Mouse (Mus musculus) left cerebral cortex, postnatal 36 days (tissue): ENCODE data around the gene Srek1ip1. TPM values are rescaled to one million over a fixed set of nuclear protein-coding genes. Genes with fewer than 3 reads are reported as not detected.

Experiments used
- DNase-seq, 2 experiments: peaks; one replicate each; pipeline ENCODE4 v3.0.0; 2021 to 2022; ENCODE audit warnings: low spot score in 2 of 2, mixed read lengths in 1 of 2
- intact Hi-C: fragments of 180-260 bp; cut with DNase I; formaldehyde crosslinking; loops from one replicate; pipeline ENCODE4 v1.15.1; 2025
- total RNA-seq, 2 experiments: library from RNA; stranded (reverse); gene quantifications; 2 replicates each; pipeline ENCODE4 v1.2.3; 2021

Srek1ip1 gene
- total RNA-seq: 10 to 100 TPM; 16.6 to 19.5 TPM

DNA sequence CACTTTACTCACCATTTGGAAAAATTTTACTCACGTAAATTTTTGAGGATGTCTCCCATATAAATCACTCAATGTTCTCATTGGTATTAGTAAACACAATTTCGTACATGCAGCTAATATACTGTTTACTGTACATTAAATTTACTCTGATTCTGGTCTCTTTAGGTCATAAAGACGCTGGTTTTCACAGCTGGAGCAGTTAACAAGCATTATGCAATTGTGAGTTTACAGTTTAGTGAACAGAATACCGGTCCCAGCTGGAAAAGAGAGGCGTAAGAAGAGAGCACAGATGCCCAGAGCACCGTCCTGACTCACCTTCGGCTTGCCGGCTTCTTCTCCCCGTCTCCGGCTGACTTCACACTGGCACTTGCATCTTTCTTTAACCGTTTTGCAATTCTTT, at the start of gene Srek1ip1:
Gene Srek1ip1, plus strand, starts transcription at position 301 of the 400 bp plus-strand sequence.
- no peak for DNase-seq
- intact Hi-C loops: no loop called here

DNA sequence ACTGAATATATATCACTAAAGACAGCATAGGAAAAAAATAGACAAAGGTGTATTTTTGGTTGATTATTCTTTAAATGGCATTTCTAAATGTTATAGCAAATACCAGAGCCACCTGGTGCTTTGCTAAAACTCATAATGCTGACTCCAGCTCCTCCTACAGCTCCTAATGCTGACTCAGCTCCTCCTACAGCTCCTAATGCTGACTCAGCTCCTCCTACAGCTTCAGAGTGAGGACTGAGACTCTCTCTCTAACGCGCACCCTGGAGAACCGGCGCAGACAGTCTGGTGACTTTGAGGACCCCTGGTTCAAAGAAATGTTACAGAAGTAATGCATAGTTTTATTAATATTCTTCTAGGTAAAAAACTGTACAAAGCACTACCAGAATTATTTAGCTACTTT, 49.4 kb upstream of the Srek1ip1 start:
- no peak for DNase-seq
- intact Hi-C loops: no loop called here

DNA sequence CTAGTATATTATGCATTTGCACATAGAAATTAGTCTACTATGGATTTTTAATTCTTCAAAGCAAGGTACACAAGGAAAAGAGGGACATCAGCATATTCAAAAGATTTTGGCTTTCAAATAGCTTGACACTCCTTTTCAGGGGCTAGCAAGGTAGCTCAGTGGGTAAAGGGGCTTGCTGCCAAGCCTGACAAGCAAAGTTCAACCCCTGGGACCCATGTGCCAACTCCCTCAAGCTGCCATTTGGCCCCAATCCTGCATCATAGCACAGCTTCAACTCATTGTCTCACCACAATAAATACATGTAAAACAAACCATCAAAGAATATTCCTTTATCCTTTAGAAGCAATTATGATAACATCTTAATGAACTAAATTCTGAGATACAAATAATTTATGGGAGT, 45.3 kb upstream of the Srek1ip1 start:
- DNase-seq: no peak
- intact Hi-C loops: no loop called here

DNA sequence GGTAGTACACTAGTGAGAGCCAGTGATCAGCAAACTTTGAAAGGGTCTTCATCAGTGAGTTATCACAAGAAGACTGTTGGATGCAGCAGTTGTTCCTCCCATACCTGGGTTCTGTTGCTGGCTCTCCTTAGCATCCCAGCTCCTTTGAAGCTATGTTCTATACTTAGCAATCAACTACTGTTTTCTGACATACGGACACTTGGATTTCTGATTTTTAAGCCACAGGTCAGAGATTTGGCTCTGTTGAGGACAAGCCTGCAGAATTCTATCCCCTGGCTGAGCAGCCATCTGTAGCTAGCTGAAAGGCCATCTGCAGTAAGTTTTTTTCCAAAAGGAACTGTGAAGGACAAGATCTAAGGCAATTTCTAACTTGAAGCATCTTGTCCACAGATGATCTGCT, 32.9 kb upstream of the Srek1ip1 start:
- no peak for DNase-seq
- intact Hi-C loops: no loop called here

DNA sequence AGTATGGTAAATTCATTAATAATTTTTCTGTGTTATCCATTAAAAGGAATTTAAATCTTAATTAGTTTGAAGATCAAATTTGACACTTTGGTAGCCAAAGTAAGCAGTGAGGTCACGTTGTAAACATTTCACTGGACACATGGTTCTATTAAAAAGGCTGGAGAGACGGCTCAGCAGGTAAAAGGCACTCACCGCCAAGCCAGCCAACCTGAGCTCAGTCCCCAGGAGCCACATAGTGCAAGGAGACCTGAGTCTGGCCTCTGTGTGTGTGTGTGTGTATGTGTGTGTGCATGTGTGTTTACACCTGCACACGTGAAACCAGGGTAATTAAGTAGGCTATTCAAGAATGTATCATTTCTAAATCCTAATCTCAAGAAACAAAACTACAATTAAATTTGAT, 29.9 kb upstream of the Srek1ip1 start:
- DNase-seq: no peak
- intact Hi-C loops: no loop called here

DNA sequence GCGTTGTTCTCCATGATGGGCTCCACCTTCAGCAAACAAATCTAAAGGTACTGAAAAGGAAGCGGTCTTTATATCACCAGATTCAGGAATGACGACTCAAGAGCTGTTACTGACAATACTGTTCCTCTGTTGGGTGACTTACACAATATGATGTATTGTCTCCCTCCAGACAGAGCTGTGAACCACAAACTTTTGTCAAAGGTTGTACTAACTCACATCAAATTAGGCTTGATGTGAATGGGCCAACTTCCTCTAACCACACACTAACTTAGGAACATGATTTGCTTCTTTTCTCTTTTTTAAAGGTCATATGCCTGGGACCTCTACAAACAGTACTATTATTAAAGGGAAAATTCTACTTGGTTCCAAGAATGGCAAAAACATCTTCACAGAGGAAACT, 29.1 kb upstream of the Srek1ip1 start:
- no peak for DNase-seq
- intact Hi-C loops: no loop called here

DNA sequence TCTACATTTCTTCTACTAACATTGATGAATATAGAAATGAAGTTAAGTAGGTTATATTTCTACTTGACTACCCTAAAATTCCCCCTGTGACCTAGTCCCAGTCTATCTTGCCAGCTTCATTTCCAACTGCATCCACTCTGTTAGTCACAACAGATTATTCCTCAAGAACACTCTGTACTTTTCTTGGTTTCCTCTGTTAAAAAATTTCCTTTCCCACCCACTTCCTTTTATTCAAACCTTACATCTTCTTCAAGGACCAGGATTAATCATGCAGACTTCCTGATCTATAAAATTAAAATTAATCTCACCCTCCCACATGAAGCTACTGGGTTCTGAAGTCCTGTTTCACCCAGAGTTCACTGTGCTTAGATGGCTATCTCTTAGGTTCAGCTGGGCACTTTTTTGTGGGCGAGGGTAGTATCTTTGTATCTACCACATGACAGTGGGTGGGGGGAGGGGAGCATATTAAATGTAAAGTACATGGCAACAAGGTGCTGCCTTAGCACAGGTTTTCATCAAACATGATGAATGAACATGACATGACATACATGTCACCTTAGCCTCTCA, 13.1 kb upstream of the Srek1ip1 start:
- no peak for DNase-seq
- intact Hi-C loops: no loop called here

DNA sequence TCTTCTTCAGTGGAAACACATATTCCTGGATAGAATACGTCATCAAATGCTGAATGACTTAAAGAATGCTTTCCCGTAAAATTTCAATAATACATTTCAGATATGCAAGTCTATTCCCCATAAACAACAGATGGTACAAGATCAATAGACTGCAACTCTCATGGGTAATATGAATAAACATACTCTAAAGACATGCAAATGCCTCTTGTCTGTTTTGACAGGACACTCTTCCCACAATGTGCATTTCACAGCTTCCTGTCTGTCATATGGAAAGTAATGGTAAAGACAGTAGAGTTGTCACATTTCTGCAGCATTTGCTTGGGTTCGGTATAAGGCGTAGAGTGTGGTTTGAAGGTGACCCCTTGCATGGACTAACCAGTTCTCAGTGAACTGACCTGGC, 5.0 kb upstream of the Srek1ip1 start:
- intact Hi-C loops: loop anchor here (10.0 kb wide), 1 partner anchor 562 kb away; the partner anchor contains the start of genes Cenpk and Ppwd1
- no peak for DNase-seq

DNA sequence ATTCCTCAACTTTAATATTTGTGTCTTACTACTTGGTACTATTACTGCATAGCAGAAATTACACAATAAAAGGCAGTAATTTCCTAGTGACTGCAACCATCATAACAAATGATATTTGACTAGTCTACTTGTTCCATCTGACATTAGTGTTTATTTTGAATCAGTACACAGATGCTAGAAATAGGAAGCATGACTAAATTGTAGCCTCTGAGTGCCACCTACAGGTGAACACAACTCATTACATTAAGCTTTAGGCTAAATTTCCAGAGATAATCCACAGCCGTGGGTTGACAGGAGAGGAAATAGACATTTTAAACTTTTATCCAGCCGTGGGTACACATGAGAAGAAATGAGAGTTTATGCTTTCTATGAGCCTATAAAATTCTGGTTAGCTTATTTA, 2.6 kb upstream of the Srek1ip1 start:
- intact Hi-C loops: loop anchor here (1.0 to 10.0 kb wide), 2 partner anchors 503 to 565 kb away; partner anchors contain the start of genes Cenpk and Ppwd1
- no peak for DNase-seq

DNA sequence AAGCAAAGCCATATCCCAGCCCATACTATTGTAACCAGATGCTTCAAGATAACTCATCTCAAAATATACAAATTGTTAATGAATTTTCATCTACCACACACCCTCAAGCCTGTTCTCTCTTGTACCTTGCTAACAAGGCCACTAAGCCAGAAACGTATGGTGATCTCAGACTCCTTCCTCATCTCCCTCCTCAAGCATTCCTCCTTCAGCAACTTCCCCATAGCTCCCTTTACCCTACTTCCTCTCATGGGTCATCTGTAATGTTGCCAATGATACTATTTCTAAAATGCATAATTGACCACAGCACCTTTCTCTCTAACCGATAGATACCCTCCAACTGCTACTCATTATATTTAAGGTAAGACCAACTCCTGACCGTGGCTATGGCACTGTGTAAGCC, 2.1 kb downstream of the Srek1ip1 start:
- intact Hi-C loops: no loop called here
- DNase-seq: no peak

DNA sequence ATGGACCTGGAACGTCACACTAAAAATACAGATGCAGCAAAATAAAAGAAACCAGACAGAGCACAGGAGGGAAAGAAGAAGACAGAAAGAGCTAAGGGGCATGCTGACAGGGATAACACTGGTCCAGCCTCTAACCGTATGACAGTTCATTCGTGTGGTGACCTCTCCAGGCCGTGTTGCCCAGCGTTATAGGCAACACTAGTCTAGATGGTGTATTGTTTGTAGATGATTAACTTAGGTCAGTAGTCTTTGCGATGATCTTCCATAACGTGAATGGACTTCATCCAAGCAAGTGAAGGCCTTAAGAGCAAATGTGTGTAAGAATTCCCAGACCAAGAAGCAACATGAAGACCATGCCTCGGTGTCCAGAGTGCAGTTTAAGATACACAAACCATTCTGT, 6.8 kb downstream of the Srek1ip1 start:
- intact Hi-C loops: no loop called here
- DNase-seq: no peak

DNA sequence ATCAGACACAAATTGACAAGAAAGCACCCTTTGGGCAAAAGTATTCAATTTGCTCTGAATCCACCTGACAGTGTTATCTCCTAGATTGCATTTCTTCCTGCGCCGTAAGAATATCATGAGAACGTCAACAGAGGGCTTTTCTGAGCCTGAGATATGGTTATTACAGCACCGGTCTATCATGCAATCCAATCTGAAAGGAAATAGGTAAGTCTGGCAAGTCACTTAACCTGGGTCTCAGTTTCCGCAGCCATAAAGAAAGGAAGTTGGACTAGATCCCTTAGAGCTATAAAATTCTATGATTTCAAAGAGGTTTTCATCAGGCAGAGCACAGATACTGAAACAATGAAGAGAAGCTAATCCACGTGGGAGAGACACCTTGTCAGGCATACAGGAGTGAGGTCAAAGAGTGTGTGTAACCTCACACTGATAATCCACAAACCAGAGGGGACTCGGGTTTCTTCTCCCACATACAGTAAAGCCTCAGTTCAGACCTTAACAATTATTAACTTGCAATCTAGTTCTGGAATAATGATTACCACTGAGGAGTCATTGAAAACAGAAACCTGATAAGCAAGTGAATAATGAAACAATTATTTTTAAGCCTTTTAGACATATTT, 7.4 kb downstream of the Srek1ip1 start:
- intact Hi-C loops: no loop called here

DNA sequence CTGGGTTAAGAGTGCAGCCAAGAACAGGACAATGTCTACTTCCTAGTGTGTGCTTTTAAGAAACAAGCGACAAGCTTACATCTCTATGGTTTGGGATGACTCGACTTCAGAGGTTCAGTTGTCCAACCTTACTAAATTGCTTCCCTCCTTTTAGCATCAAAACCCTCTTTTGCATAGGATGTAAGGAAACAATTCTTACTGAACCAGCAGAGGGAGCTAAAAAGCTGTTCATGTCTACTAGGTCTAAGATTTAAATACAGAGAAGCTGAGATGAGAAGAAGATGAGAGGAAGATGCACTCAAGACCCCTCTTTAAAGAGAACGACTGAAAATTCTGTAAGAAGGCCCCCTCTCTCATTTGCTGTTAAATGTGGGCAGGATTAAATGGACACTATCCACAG, 13.4 kb downstream of the Srek1ip1 start:
- DNase-seq: no peak
- intact Hi-C loops: loop anchor here (1.0 kb wide), 1 partner anchor 134 kb away; no protein-coding TSS in a partner anchor

More for the DNA sequence above, 7.4 kb downstream of the Srek1ip1 start:
- no peak for DNase-seq

DNA sequence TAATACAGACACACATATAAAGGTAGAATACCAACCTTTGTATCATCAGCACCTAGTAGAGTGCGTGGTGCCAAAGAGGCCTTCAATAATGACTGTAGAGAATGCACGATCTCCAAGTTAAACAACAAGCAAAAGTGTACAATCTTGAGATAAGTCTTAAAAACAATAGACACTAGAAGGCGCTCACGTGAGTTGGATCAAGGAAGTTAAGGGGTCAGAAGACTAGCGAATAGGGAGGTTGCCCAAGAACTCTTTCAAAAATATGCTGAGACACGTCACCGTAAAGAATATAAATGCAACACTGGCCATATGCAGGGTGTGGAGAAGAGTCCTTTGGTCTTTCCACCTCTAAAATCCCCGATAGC, 24.0 kb downstream of the Srek1ip1 start:
- intact Hi-C loops: loop anchor here (10.0 kb wide), 2 partner anchors 239 to 559 kb away; partner anchors contain the start of gene Rgs7bp
- no peak for DNase-seq

DNA sequence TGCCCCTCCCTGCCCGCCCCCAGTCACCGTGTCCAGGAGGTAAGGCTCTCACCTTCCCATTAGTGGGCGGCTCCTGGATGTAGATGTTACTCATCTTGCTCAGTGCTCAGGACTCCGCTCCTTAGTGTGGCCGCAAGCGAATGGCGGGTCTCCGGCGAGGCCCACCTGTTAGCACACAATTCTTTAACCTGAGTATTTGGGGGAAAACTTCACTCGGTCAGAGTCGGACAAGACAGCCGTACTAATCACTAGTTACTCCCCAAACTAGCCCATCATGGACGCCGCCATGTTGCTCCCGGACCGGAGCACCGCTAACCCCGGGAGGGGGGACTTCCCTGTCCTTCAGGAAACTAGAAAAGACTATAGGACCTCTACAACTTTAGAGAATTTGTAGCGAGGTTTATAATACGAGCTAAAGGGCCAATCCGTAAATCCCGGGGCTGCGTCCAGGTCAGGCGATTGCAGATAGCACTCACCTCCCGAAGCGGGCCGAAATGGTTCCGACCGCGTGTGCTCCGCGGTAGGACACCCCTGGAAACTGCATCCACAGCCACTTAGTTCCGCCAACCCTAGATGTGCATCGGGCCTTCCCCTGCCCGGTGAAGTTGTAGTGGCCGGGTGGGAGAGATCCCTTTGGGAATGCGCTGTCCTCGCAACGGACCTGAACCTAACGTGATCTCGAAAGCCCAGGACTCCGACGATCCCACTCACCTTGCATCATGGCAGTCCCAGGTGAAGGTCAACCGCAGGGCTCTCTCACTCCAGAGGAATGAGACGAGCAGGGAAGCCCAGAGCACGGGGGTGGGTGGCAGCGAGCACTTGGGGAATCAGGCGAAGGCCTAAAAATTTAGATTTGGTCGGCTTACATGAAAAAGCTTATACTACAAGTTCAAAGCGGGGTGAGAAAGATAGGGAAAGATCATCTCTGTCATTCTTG, 24.6 kb downstream of the Srek1ip1 start, which contains the start of gene Cwc27:
Gene Cwc27, minus strand, starts transcription at position 508 of the 937 bp plus-strand sequence.
- DNase-seq: peak; percentile 86 to 89
- intact Hi-C loops: loop anchor here (10.0 kb wide), 2 partner anchors 238 to 558 kb away; partner anchors contain the start of gene Rgs7bp

DNA sequence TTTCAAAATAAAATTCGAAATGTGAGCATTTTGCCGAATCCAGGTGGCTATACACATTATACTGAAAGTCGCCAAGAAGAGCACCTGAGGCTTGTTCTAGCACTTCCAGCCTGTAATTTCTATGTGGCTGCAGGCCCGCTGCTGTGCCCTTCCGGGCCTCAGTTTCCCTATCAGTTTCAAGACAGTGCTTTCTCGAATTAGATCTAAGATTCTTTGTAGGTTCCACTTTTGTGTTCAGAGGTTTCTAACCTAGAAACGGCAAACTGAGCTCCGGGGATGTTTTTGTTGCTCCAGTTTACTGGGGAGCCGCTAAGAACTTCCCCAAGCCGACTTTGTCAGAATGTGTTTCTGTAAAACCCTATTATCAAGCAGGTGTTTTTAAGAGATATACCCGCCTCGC, 25.4 kb downstream of the Srek1ip1 start:
- intact Hi-C loops: loop anchor here (10.0 kb wide), 2 partner anchors 237 to 557 kb away; partner anchors contain the start of gene Rgs7bp
- DNase-seq: no peak

DNA sequence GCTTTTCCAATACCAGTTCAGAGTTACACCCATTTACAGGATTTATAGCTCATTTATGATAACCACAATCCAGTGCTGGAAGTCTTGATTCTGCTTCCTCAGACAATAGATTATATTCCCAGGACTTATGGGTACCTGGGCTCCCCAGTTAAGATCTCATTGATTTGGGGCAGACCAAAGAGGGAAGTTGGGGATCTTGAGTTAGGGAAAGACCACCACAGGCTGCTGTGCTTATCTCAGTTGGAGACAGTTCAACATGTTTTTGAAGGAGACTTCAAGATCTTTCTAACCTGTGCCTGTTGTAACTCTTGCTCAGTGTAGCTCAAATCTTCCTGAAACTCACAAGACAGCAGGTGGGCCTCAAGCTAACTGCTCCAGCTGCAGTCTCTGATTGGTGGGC, 28.9 kb downstream of the Srek1ip1 start:
- no peak for DNase-seq
- intact Hi-C loops: no loop called here

DNA sequence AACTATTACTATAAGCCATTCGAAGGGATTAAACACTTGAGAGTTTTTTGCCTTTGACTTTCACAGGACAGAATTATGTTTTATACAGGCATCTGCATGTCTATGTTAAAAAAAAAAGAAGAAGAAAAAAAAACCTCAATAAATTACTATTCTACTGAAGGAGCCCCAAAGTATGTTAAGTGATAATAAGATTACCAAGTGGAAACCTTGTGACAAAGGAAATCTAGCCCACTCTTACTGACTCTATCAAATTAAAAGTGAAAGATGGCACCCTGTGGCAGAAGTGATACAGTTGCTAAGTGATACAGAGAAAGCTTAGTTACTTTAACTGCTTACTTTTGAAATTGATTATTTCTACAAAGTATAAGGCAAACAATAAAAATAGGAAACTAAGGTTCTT, 29.6 kb downstream of the Srek1ip1 start:
- intact Hi-C loops: no loop called here
- no peak for DNase-seq

DNA sequence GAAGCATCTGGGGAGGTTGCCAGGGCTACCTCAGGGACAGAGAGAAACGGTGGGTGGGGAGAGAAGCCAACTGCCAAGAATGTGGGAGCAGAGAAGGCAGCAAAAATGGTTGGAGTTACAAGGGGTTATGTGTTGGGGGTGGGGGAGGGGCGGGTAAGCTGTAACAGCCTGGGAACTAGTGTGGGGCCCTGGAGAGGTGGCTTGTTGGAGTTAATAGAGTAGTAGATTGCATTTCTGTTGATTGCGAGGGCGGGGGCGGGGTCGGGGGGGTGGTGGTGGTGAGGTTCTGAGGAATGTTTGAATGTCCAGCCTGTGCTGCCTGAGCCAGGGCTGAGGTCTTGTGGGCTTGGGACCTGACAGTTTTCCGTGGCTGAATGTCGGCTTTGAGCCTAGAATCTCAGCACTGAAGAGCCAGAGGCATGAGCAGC, 30.1 kb downstream of the Srek1ip1 start:
- no peak for DNase-seq
- intact Hi-C loops: no loop called here

DNA sequence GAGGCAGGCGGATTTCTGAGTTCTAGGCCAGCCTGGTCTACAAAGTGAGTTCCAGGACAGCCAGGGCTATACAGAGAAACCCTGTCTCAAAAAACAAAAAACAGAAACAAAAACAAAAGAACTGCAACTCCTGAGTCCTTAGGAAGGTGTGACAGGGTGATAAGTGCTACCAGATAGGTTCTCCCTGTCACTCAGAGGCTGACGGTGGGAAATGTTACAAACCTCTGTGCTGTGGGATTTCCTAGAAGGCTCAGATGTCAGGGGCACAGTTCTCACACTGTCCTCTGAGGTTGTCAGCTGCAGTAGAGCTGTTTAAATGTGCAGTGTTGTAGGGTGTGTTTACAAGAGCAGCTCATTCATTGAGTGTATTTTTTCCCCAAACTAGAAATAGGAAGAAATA, 33.2 kb downstream of the Srek1ip1 start:
- intact Hi-C loops: no loop called here
- no peak for DNase-seq
